Mouse (Mus musculus): ENCODE results near the gene Paxx.
"Not testable (repeated sequence)": the region's sequence is repeated elsewhere in the genome, so short reads cannot be mapped to it uniquely, and the experiment has no call there.

Paxx gene

GRCm38 (mm10) chr2:25450853-25451647, 9.8 kb downstream of the Paxx start:
- no peak for DNase-seq (ENCODE audit: low spot score in 2 of 2)

- no peak for DNase-seq (ENCODE audit: low spot score in 2 of 2)
These were observed 18.2 kb downstream of the Paxx start for GRCm38 (mm10) chr2:25442682-25443081.

GRCm38 (mm10) chr2:25441067-25441466, 19.8 kb downstream of the Paxx start:
- no peak for DNase-seq (ENCODE audit: low spot score in 2 of 2)

- DNase-seq (ENCODE audit: low spot score in 2 of 2) = no peak
These were observed 24.5 kb downstream of the Paxx start for GRCm38 (mm10) chr2:25436286-25436820.

- DNase-seq (ENCODE audit: low spot score in 2 of 2) = no peak
These were observed 26.6 kb downstream of the Paxx start for GRCm38 (mm10) chr2:25434292-25434691.

GRCm38 (mm10) chr2:25433101-25433500, 27.8 kb downstream of the Paxx start:
- DNase-seq (ENCODE audit: low spot score in 2 of 2) = no peak

- no peak for DNase-seq (ENCODE audit: low spot score in 2 of 2)
These were observed 28.4 kb downstream of the Paxx start for GRCm38 (mm10) chr2:25432326-25433098.

GRCm38 (mm10) chr2:25431308-25431855, 29.5 kb downstream of the Paxx start:
- DNase-seq (ENCODE audit: low spot score in 2 of 2) = no peak

GRCm38 (mm10) chr2:25430395-25431233, 30.3 kb downstream of the Paxx start:
- DNase-seq (ENCODE audit: low spot score in 2 of 2) = no peak

GRCm38 (mm10) chr2:25429435-25430180, 31.3 kb downstream of the Paxx start:
- no peak for DNase-seq (ENCODE audit: low spot score in 2 of 2)

- peak; percentile 84 to 90 for DNase-seq (ENCODE audit: low spot score in 2 of 2)
These were observed 32.3 kb downstream of the Paxx start, which contains the start of gene Abca2 for GRCm38 (mm10) chr2:25428442-25429236. Gene Abca2 (plus strand): TSS chr2:25428703.

GRCm38 (mm10) chr2:25427256-25427655, 33.6 kb downstream of the Paxx start:
- DNase-seq (ENCODE audit: low spot score in 2 of 2) = no peak

- DNase-seq (ENCODE audit: low spot score in 2 of 2) = peak; percentile 37 to 65
These were observed 34.1 kb downstream of the Paxx start for GRCm38 (mm10) chr2:25426721-25427191.

GRCm38 (mm10) chr2:25425481-25425880, 35.4 kb downstream of the Paxx start:
- DNase-seq (ENCODE audit: low spot score in 2 of 2) = no peak

GRCm38 (mm10) chr2:25423626-25424025, 37.3 kb downstream of the Paxx start:
- DNase-seq (ENCODE audit: low spot score in 2 of 2) = no peak

- no peak for DNase-seq (ENCODE audit: low spot score in 2 of 2)
These were observed 38.1 kb downstream of the Paxx start, which contains the start of gene Fut7 for GRCm38 (mm10) chr2:25422587-25423410. Gene Fut7 (plus strand): TSS chr2:25423267.

- peak in 1 of 2 experiments; percentile 33 for DNase-seq (ENCODE audit: low spot score in 2 of 2)
These were observed 39.0 kb downstream of the Paxx start for GRCm38 (mm10) chr2:25421896-25422295.

- DNase-seq (ENCODE audit: low spot score in 2 of 2) = no peak
These were observed 43.5 kb downstream of the Paxx start for GRCm38 (mm10) chr2:25417426-25417825.

- not testable (repeated sequence) for DNase-seq (ENCODE audit: low spot score in 2 of 2)
These were observed 47.5 kb downstream of the Paxx start for GRCm38 (mm10) chr2:25413436-25413835.

Measured in spleen, postnatal 14 days (tissue).